Mouse (Mus musculus): Measurements from ENCODE around the gene Coa4. TPM values are rescaled to one million over a fixed set of nuclear protein-coding genes. Genes with fewer than 3 reads are reported as not detected.
A peak's percentile ranks its signal among the peaks of the same experiment; 100 is the strongest.
"Not testable (repeated sequence)": the region's sequence is repeated elsewhere in the genome, so short reads cannot be mapped to it uniquely, and the experiment has no call there.

Coa4 gene
- polyA plus RNA-seq, 1 experiment from 2014 or later, result 14.1 TPM

GRCm38 (mm10) chr7:100549796-100550195 lies 12.9 kb downstream of the Coa4 start:
- 88% methylated on average over 3 of the region's 3 CpGs for WGBS
- Histone ChIP-seq H3K27ac (replicated peaks) (no peak overlapping the region), H3K9me3 (no peaks in the 10 kb centered on the region), H3K4me3 (no peak overlapping the region), H3K4me2 (replicated peaks) (no peak overlapping the region), H3K4me1 (peaks cover 8% of the 10 kb centered on the region), H3K9ac (replicated peaks) (no peak overlapping the region), H3K27me3 (no peaks in the 10 kb centered on the region), H3K36me3 (no peaks in the 10 kb centered on the region)
- no peak for ATAC-seq (replicated peaks)

- Histone ChIP-seq H3K9me3 (no peaks in the 10 kb centered on the region), H3K9ac (replicated peaks) (no peak overlapping the region), H3K27me3 (no peaks in the 10 kb centered on the region), H3K36me3 (no peaks in the 10 kb centered on the region), H3K27ac (replicated peaks) (no peak overlapping the region), H3K4me3 (no peak overlapping the region), H3K4me2 (replicated peaks) (no peak overlapping the region), H3K4me1 (peaks cover 15% of the 10 kb centered on the region)
- WGBS, result 49% methylated on average over 5 of the region's 5 CpGs
- ATAC-seq (replicated peaks), result 0 out of 2 replicates have a peak, but pooled peaks have one; percentile 41
These were observed 13.6 kb downstream of the Coa4 start for GRCm38 (mm10) chr7:100550338-100551007.

- 44% methylated on average over 5 of the region's 5 CpGs for WGBS
- Histone ChIP-seq H3K27me3 (no peaks in the 10 kb centered on the region), H3K27ac (replicated peaks) (peak overlapping the region; percentile 93), H3K9ac (replicated peaks) (no peak overlapping the region), H3K36me3 (no peaks in the 10 kb centered on the region), H3K4me3 (no peak overlapping the region), H3K4me2 (replicated peaks) (no peak overlapping the region), H3K9me3 (no peaks in the 10 kb centered on the region), H3K4me1 (peaks cover 19% of the 10 kb centered on the region)
- no peak for ATAC-seq (replicated peaks)
These were observed 18.1 kb downstream of the Coa4 start for GRCm38 (mm10) chr7:100554939-100555338.

- H3K9ac ChIP-seq (replicated peaks), result no peak overlapping the region; the same call in 1 of the 2 replicates
- H3K4me3 ChIP-seq, result no peak overlapping the region
- H3K4me1 ChIP-seq, result peaks cover 19% of the 10 kb centered on the region
- peak; percentile 93 for ATAC-seq (replicated peaks)
- no peaks in the 10 kb centered on the region for H3K27me3 ChIP-seq
- peak overlapping the region; percentile 35 for H3K4me2 ChIP-seq (replicated peaks)
- H3K27ac ChIP-seq (replicated peaks), result peak overlapping the region; percentile 93
- 7% methylated on average over 13 of the region's 13 CpGs for WGBS
- no peaks in the 10 kb centered on the region for H3K36me3 ChIP-seq
- H3K9me3 ChIP-seq, result no peaks in the 10 kb centered on the region
These were observed 18.6 kb downstream of the Coa4 start for GRCm38 (mm10) chr7:100555431-100555951.

- Histone ChIP-seq H3K4me3 (no peak overlapping the region), H3K4me1 (peaks cover 19% of the 10 kb centered on the region), H3K4me2 (replicated peaks) (no peak overlapping the region), H3K27me3 (no peaks in the 10 kb centered on the region), H3K9me3 (no peaks in the 10 kb centered on the region), H3K9ac (replicated peaks) (no peak overlapping the region), H3K36me3 (no peaks in the 10 kb centered on the region), H3K27ac (replicated peaks) (no peak overlapping the region)
- WGBS, result 91% methylated on average over 5 of the region's 5 CpGs
- no peak for ATAC-seq (replicated peaks)
These were observed 20.4 kb downstream of the Coa4 start for GRCm38 (mm10) chr7:100557241-100557640.

- 88% methylated on average over 4 of the region's 4 CpGs for WGBS
These were observed 22.5 kb downstream of the Coa4 start for GRCm38 (mm10) chr7:100559331-100559730.

GRCm38 (mm10) chr7:100561861-100562587 lies 25.2 kb downstream of the Coa4 start:
- Histone ChIP-seq H3K9ac (replicated peaks) (no peak overlapping the region), H3K9me3 (no peaks in the 10 kb centered on the region), H3K36me3 (0 out of 2 replicates have a peak, but pooled peaks cover 5% of the 10 kb centered on the region), H3K4me3 (no peak overlapping the region), H3K4me1 (peaks cover 3% of the 10 kb centered on the region; the same call in 1 of the 2 replicates), H3K4me2 (replicated peaks) (no peak overlapping the region), H3K27me3 (no peaks in the 10 kb centered on the region), H3K27ac (replicated peaks) (peak overlapping the region; percentile 13)
- ATAC-seq (replicated peaks), result no peak
- WGBS, result 54% methylated on average over 11 of the region's 11 CpGs

More at GRCm38 (mm10) chr7:100559331-100559730, 22.5 kb downstream of the Coa4 start:
- H3K4me3 ChIP-seq, result no peak overlapping the region
- ATAC-seq (replicated peaks), result no peak
- no peaks in the 10 kb centered on the region for H3K36me3 ChIP-seq
- H3K9ac ChIP-seq (replicated peaks), result no peak overlapping the region
- H3K4me1 ChIP-seq, result peaks cover 18% of the 10 kb centered on the region
- no peak overlapping the region for H3K27ac ChIP-seq (replicated peaks)
- no peaks in the 10 kb centered on the region for H3K27me3 ChIP-seq
- no peak overlapping the region for H3K4me2 ChIP-seq (replicated peaks)
- H3K9me3 ChIP-seq, result no peaks in the 10 kb centered on the region

- H3K4me3 ChIP-seq; H3K9ac ChIP-seq (replicated peaks); H3K4me2 ChIP-seq (replicated peaks); H3K27ac ChIP-seq (replicated peaks); H3K9me3 ChIP-seq; H3K4me1 ChIP-seq; ATAC-seq (replicated peaks); H3K36me3 ChIP-seq; H3K27me3 ChIP-seq: not testable (repeated sequence)
- 79% methylated on average over 5 of the region's 5 CpGs for WGBS
These were observed 30.4 kb downstream of the Coa4 start for GRCm38 (mm10) chr7:100567238-100567637.

GRCm38 (mm10) chr7:100569907-100570306 lies 33.0 kb downstream of the Coa4 start:
- no peak overlapping the region for H3K4me2 ChIP-seq (replicated peaks)
- 0 out of 2 replicates have a peak, but pooled peaks cover 1% of the 10 kb centered on the region for H3K36me3 ChIP-seq
- H3K9me3 ChIP-seq, result no peaks in the 10 kb centered on the region
- no peak overlapping the region for H3K9ac ChIP-seq (replicated peaks)
- no peak overlapping the region for H3K4me3 ChIP-seq
- H3K4me1 ChIP-seq, result no peaks in the 10 kb centered on the region
- ATAC-seq (replicated peaks), result no peak
- H3K27ac ChIP-seq (replicated peaks), result no peak overlapping the region
- no peaks in the 10 kb centered on the region for H3K27me3 ChIP-seq

GRCm38 (mm10) chr7:100570930-100571715 lies 34.3 kb downstream of the Coa4 start:
- Histone ChIP-seq H3K4me2 (replicated peaks) (no peak overlapping the region), H3K27me3 (no peaks in the 10 kb centered on the region), H3K36me3 (no peaks in the 10 kb centered on the region), H3K9ac (replicated peaks) (no peak overlapping the region), H3K4me1 (no peaks in the 10 kb centered on the region), H3K27ac (replicated peaks) (no peak overlapping the region), H3K9me3 (no peaks in the 10 kb centered on the region), H3K4me3 (no peak overlapping the region)
- 90% methylated on average over 3 of the region's 3 CpGs for WGBS
- ATAC-seq (replicated peaks), result no peak

GRCm38 (mm10) chr7:100572061-100572460 lies 35.2 kb downstream of the Coa4 start:
- Histone ChIP-seq H3K27ac (replicated peaks) (no peak overlapping the region), H3K36me3 (no peaks in the 10 kb centered on the region), H3K4me3 (no peak overlapping the region), H3K4me2 (replicated peaks) (no peak overlapping the region), H3K27me3 (no peaks in the 10 kb centered on the region), H3K4me1 (no peaks in the 10 kb centered on the region), H3K9ac (replicated peaks) (no peak overlapping the region), H3K9me3 (no peaks in the 10 kb centered on the region)
- WGBS, result 83% methylated on average over 4 of the region's 4 CpGs
- ATAC-seq (replicated peaks), result no peak

GRCm38 (mm10) chr7:100572704-100573103 lies 35.8 kb downstream of the Coa4 start:
- 82% methylated on average over 4 of the region's 4 CpGs for WGBS
- Histone ChIP-seq H3K27ac (replicated peaks) (no peak overlapping the region), H3K4me3 (no peak overlapping the region), H3K4me1 (no peaks in the 10 kb centered on the region), H3K4me2 (replicated peaks) (no peak overlapping the region), H3K9ac (replicated peaks) (no peak overlapping the region), H3K36me3 (no peaks in the 10 kb centered on the region), H3K9me3 (no peaks in the 10 kb centered on the region), H3K27me3 (no peaks in the 10 kb centered on the region)
- ATAC-seq (replicated peaks), result no peak
